Mouse (Mus musculus) limb, embryonic 12.5 days (tissue): ENCODE data around the gene Aspscr1. TPM values are rescaled to one million over a fixed set of nuclear protein-coding genes. Genes with fewer than 3 reads are reported as not detected.

Source experiments
- ATAC-seq: fragments of 200-750 bp; cut with Nextera tagmentation; 2 replicates; pipeline ENCODE4 v1.8.0; 2017; ENCODE audit warnings: low read depth, moderate TSS enrichment; ENCODE audit not compliant: insufficient number of reproducible peaks, insufficient read depth, low FRiP score, low TSS enrichment
- H3K27ac ChIP-seq: fragments of 300-500 bp; sonication (generic); 2 replicates; pipeline ENCODE4 v1.5.1; 2016; ENCODE audit warnings: mild to moderate bottlenecking, moderate library complexity
- H3K27me3 ChIP-seq: fragments of 300-500 bp; sonication (generic); 2 replicates; pipeline ENCODE4 v1.6.1; 2016; ENCODE audit warnings: mild to moderate bottlenecking, moderate library complexity
- H3K36me3 ChIP-seq: fragments of 300-500 bp; sonication (generic); 2 replicates; pipeline ENCODE4 v1.6.1; 2016; ENCODE audit warnings: mild to moderate bottlenecking, moderate library complexity
- H3K4me1 ChIP-seq: fragments of 300-500 bp; sonication (generic); replicated peaks from 2 replicates; pipeline ENCODE4 v1.6.1; 2016
- H3K4me2 ChIP-seq: fragments of 300-500 bp; sonication (generic); 2 replicates; pipeline ENCODE4 v1.6.1; 2016; ENCODE audit warnings: mild to moderate bottlenecking, moderate library complexity
- H3K4me3 ChIP-seq: fragments of 300-500 bp; sonication (generic); replicated peaks from 2 replicates; pipeline ENCODE4 v1.5.1; 2016; ENCODE audit warnings: mild to moderate bottlenecking
- H3K9ac ChIP-seq: fragments of 300-500 bp; sonication (generic); replicated peaks from 2 replicates; pipeline ENCODE4 v1.6.1; 2016; ENCODE audit warnings: mild to moderate bottlenecking, moderate library complexity
- H3K9me3 ChIP-seq: fragments of 300-500 bp; sonication (generic); 2 replicates; pipeline ENCODE4 v1.6.1; 2016; ENCODE audit warnings: mild to moderate bottlenecking, moderate library complexity
- WGBS: fragments of 180-500 bp; shearing (Covaris S2); methylation state at CpG from one replicate; pipeline ENCODE4 v1.1.7; 2016; 5-methylcytosine and 5-hydroxymethylcytosine counted together
- polyA plus RNA-seq: library from polyadenylated mRNA; unstranded; fragments of >200 nt; fragmentation: Nextera tagmentation; extraction: Ambion mirVana; gene quantifications from 2 replicates; pipeline ENCODE4 v1.2.1, GENCODE M21; 2016

Gene Aspscr1
- polyA plus RNA-seq, 1 experiment from 2014 or later, result 149 TPM

- Histone ChIP-seq H3K4me1 (peaks cover 30% of the 10 kb centered on the region), H3K4me3 (no peak overlapping the region), H3K36me3 (peaks cover 34% of the 10 kb centered on the region), H3K4me2 (peak overlapping the region; percentile 6; the same call in 1 of the 2 replicates), H3K9me3 (no peaks in the 10 kb centered on the region), H3K9ac (peak overlapping the region; percentile 48; the same call in 1 of the 2 replicates), H3K27ac (no peak overlapping the region; the same call in 1 of the 2 replicates), H3K27me3 (no peaks in the 10 kb centered on the region)
- no peak for ATAC-seq
- WGBS, result 66% methylated on average over 5 of the region's 5 CpGs
Measured at GRCm38 (mm10) chr11:120630401-120630871, 42.3 kb upstream of the Aspscr1 start.

- 0 out of 2 replicates have a peak overlapping the region, but pooled peaks have one; percentile 87 for H3K27ac ChIP-seq
- H3K4me1 ChIP-seq, result peaks cover 28% of the 10 kb centered on the region
- peaks cover 31% of the 10 kb centered on the region for H3K36me3 ChIP-seq
- peak overlapping the region; percentile 92 for H3K4me2 ChIP-seq
- peak overlapping the region; percentile 48; the same call in 1 of the 2 replicates for H3K9ac ChIP-seq
- no peaks in the 10 kb centered on the region for H3K27me3 ChIP-seq
- WGBS, result 48% methylated on average over 7 of the region's 7 CpGs
- ATAC-seq, result no peak
- no peaks in the 10 kb centered on the region for H3K9me3 ChIP-seq
- H3K4me3 ChIP-seq, result peak overlapping the region; percentile 97; the same call in 1 of the 2 replicates
Measured at GRCm38 (mm10) chr11:120630881-120631725, 41.7 kb upstream of the Aspscr1 start.

GRCm38 (mm10) chr11:120631726-120632448 is 40.9 kb upstream of the Aspscr1 start:
- no peak for ATAC-seq
- Histone ChIP-seq H3K9me3 (no peaks in the 10 kb centered on the region), H3K4me2 (peak overlapping the region; percentile 92), H3K27ac (peak overlapping the region; percentile 87), H3K9ac (peak overlapping the region; percentile 88), H3K27me3 (no peaks in the 10 kb centered on the region), H3K4me1 (peaks cover 28% of the 10 kb centered on the region), H3K36me3 (peaks cover 25% of the 10 kb centered on the region), H3K4me3 (peak overlapping the region; percentile 97)
- 56% methylated on average over 4 of the region's 4 CpGs for WGBS

GRCm38 (mm10) chr11:120632559-120633519 is 39.9 kb upstream of the Aspscr1 start:
- Histone ChIP-seq H3K27me3 (no peaks in the 10 kb centered on the region), H3K9me3 (no peaks in the 10 kb centered on the region), H3K4me3 (peak overlapping the region; percentile 97), H3K9ac (peak overlapping the region; percentile 88), H3K4me1 (peaks cover 28% of the 10 kb centered on the region), H3K4me2 (peak overlapping the region; percentile 92), H3K27ac (peak overlapping the region; percentile 87), H3K36me3 (peaks cover 16% of the 10 kb centered on the region)
- WGBS, result 1% methylated on average over 114 of the region's 116 CpGs
- peak; percentile 78 for ATAC-seq

GRCm38 (mm10) chr11:120633520-120634343 is 39.0 kb upstream of the Aspscr1 start, which contains the start of gene Mafg:
Gene Mafg (minus strand): TSS chr11:120633600.
- Histone ChIP-seq H3K4me1 (peaks cover 28% of the 10 kb centered on the region), H3K9ac (peak within 1 kb of the TSS; percentile 88), H3K4me2 (peak within 1 kb of the TSS; percentile 92), H3K9me3 (no peaks in the 10 kb centered on the region), H3K27ac (peak within 1 kb of the TSS; percentile 87), H3K27me3 (no peaks in the 10 kb centered on the region), H3K36me3 (peaks cover 12% of the 10 kb centered on the region), H3K4me3 (peak within 1 kb of the TSS; percentile 97)
- ATAC-seq, result peak; percentile 86
- 11% methylated on average over 58 of the region's 58 CpGs for WGBS

- Histone ChIP-seq H3K36me3 (peaks cover under 1% of the 10 kb centered on the region; the same call in 1 of the 2 replicates), H3K27ac (no peak overlapping the region), H3K4me1 (peaks cover 26% of the 10 kb centered on the region), H3K4me2 (no peak overlapping the region), H3K27me3 (no peaks in the 10 kb centered on the region), H3K9ac (no peak overlapping the region), H3K9me3 (no peaks in the 10 kb centered on the region), H3K4me3 (no peak overlapping the region)
- 85% methylated on average over 5 of the region's 5 CpGs for WGBS
- no peak for ATAC-seq
Measured at GRCm38 (mm10) chr11:120634810-120635209, 38.0 kb upstream of the Aspscr1 start.

- no peak for ATAC-seq
- WGBS, result 44% methylated on average over 9 of the region's 9 CpGs
- H3K9ac ChIP-seq, result peak overlapping the region; percentile 27; the same call in 1 of the 2 replicates
- no peaks in the 10 kb centered on the region; the same call in 1 of the 2 replicates for H3K27me3 ChIP-seq
- H3K4me3 ChIP-seq, result 0 out of 2 replicates have a peak overlapping the region, but pooled peaks have one; percentile 2
- no peak overlapping the region for H3K27ac ChIP-seq
- H3K9me3 ChIP-seq, result no peaks in the 10 kb centered on the region
- H3K4me2 ChIP-seq, result peak overlapping the region; percentile 4; the same call in 1 of the 2 replicates
- peaks cover 14% of the 10 kb centered on the region for H3K4me1 ChIP-seq
- H3K36me3 ChIP-seq, result no peaks in the 10 kb centered on the region
Measured at GRCm38 (mm10) chr11:120641255-120641654, 31.5 kb upstream of the Aspscr1 start.

- 79% methylated on average over 8 of the region's 8 CpGs for WGBS
- Histone ChIP-seq H3K27ac (no peak overlapping the region), H3K4me1 (peaks cover 14% of the 10 kb centered on the region), H3K27me3 (peaks cover under 1% of the 10 kb centered on the region; the same call in 1 of the 2 replicates), H3K9me3 (no peaks in the 10 kb centered on the region), H3K4me2 (peak overlapping the region; percentile 78; the same call in 1 of the 2 replicates), H3K4me3 (no peak overlapping the region), H3K9ac (no peak overlapping the region; the same call in 1 of the 2 replicates), H3K36me3 (no peaks in the 10 kb centered on the region)
- no peak for ATAC-seq
Measured at GRCm38 (mm10) chr11:120641869-120642268, 30.9 kb upstream of the Aspscr1 start.

GRCm38 (mm10) chr11:120642939-120643600 is 29.7 kb upstream of the Aspscr1 start:
- Histone ChIP-seq H3K9ac (peak overlapping the region; percentile 61), H3K9me3 (no peaks in the 10 kb centered on the region), H3K27me3 (peaks cover 13% of the 10 kb centered on the region), H3K4me3 (peak overlapping the region; percentile 42), H3K4me2 (peak overlapping the region; percentile 78), H3K4me1 (peaks cover 22% of the 10 kb centered on the region), H3K36me3 (no peaks in the 10 kb centered on the region), H3K27ac (peak overlapping the region; percentile 24; the same call in 1 of the 2 replicates)
- WGBS, result under 1% methylated on average over 18 of the region's 18 CpGs
- ATAC-seq, result peak; percentile 58
